Mouse (Mus musculus): ENCODE results near the gene Thumpd2. TPM values are rescaled to one million over a fixed set of nuclear protein-coding genes. Genes with fewer than 3 reads are reported as not detected.

Gene Thumpd2
- total RNA-seq, 2 experiments from 2014 or later, result 4.8 to 6.1 TPM

DNA sequence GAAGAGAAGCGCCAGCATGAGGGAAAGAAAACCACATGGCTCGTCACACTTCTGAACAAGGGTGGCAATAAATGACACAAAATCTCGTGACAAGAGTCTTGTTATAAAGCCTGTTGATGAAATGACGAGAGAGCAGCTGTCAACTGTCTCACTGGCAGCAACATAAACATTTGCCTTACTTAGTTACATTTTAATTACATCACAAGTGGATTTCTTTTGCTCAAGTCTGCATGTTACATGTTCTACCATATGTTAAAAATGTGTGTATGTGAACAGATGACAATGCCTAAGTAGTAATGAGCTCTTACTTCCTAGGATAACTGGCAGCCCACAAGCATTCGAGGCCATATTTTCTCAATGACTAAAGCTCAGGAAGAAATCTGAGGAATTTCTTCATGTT, 29.5 kb downstream of the Thumpd2 start:
- no peak for DNase-seq (ENCODE audit: low spot score in 2 of 2)

DNA sequence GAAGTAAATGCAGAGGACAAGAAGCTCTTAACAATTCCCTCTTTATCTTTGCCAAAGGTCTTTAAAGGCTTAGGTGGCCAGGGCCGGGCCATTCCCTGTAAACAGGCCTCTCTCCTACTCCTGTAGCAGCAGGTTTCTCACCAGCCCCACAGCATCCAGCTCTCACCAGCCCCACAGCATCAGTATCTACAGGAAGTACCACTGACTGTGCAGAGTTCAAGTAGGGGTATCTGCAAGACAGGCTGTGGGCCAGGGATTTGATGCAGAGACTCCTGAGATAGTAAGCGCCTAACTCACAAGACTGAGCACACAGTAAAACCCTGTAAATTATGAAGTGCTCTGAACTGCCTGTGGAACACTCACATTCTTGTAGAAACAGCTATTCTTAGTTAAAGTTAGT, 31.9 kb downstream of the Thumpd2 start:
- DNase-seq (ENCODE audit: low spot score in 2 of 2), result no peak

DNA sequence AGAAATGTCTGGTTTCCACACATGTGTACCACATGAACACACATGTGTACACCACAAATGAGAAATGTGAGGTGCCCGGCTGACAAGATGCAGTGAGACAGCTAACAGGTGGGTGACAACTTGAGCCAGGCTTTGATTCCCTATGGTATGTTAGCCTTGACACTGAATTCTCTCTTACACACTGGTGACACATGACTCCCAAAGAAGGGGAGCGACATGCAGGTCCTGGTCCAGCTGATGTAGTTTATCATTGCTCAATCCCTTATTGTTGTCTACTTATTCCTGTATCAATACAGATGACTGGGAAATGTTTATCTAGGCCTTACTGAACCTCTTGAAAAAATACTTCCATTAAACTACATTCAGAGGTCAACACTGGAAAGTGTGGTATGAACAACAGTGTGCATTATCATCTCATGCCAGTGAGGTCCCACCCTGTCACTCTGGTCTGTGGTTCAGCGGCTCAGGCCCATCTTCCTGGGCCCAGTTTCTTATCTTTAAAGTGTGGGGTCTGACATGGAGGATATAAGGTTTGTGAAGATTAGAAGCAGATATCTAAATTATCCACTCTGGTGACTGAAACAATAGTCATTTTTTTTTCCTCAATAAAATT, 32.9 kb downstream of the Thumpd2 start:
- DNase-seq (ENCODE audit: low spot score in 2 of 2), result no peak

DNA sequence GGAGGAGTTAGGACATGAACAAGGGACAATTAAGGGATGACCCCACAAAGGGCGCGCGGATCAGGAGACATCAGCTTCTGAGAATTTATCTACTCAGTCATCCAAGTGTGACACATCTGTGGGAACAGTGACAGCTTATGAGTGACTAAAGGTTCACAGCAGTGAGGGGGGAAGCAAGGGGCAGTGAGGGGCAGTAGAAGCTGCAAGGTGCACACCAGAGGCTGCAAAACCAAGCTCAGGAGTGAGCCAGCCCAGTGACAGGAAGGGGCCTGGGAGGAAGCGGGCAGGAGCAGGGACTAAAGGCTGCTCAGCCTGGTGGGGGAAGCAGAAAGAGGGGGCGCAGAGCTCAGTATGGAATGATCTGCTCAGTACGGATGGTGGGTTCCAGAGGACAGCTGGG, 37.6 kb downstream of the Thumpd2 start:
- no peak for DNase-seq (ENCODE audit: low spot score in 2 of 2)

DNA sequence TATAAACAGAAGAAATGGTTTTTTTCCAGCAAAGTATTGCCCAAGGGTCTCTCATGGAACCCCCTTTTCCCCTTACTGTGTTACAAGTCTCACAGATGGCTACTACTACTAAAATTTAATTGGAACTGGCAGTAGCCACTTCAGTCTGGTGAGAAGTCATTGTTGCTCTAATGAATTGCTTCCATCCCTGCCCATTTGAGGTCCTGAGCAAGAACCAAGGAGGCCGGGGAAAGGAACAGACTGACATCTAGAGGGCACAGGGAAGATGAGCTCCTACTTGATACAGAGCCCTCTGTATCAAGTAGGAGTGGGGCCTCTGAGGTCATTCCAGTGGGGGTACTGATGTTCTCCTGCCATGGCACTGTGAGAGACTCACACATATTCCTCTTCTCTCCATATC, 47.8 kb downstream of the Thumpd2 start:
- no peak for DNase-seq (ENCODE audit: low spot score in 2 of 2)

DNA sequence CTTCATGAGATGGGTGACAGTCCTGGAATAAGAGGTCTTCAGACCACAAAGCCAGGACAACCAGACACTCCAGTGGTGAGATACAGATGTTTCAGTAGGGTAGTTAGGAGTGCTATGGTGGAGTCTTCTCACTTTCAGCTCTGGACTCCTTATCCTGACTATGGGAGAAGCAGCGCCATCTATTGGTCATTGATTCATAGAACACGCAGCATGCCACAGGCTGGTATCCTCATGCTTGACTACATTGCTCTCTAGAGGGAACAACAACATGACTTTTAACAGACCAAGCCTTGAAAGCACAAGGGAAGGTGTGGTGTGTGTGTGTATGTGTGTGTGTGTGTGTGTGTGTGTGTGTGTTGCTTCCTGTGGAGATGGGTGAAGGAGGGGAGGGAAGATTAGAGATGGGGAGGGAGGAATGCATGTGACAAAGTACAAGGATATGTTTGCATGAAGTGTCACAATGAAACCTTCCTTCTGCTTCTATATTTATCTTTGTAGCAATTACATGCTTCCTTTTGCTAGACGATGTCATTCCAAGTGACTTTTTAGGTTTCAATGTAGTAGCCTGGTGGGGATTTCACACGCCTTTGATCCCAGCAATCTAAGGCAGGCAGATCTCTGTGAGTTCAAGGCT, 49.0 kb downstream of the Thumpd2 start:
- peak; percentile 31 to 79 for DNase-seq (ENCODE audit: low spot score in 2 of 2)

DNA sequence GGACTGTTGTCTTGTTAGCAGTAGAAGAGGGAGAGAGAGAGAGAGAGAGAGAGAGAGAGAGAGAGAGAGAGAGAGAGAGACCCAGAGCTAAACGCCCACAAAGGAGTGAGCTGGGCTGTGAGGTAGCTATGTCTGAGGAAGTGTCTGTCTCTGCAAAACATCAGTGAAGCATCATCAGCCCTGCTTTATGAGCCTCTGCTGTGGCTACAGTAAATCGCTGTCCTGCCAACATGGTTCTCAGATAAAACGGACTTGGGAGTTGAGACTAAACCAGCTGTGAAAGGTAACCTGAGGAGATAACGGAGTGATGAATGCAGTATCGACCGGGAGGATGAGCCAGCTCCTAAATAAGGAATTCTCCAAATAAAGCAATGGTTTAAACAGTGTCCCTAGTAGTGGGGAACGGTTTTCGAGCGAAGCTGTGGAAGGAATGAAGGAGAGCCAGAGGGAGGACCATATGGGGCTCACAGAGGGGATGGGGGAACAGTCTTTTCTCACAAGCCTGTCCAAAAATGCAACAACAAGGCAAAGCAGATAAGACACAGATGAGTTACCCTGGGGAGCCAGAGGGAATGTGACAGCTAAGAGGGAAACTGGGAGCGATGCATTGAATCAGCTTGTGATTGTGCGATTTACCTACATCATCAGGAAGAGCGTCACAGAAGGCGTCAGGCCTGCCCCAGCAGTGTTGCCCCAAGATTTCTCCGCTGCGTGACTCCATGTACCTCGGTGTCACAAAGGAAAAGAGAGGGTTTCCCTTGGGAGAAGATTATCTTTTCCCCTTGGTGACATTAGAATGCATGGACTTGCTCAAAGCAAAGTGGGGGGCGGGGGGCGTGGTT, 53.8 kb downstream of the Thumpd2 start:
- DNase-seq (ENCODE audit: low spot score in 2 of 2), result peak; percentile 39 to 53

DNA sequence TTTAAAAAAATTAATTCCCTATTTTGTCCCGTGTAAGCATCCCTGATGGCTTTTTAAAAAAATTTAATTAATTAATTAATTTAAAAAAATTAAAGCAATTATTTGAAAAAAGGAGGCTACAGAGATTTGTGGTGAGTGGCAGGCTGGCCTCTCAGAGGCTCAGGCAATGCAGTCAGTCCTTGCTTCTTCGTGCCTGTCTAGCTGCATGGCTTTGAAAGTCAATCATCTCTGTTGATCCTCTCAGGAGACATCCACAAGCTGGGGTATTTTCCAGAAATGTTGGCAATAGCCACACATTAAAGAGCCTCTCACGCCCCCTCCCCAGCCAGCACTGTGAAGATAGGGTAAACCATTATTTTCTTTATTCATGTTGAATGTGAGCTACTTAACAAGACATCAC, 54.7 kb downstream of the Thumpd2 start:
- no peak for DNase-seq (ENCODE audit: low spot score in 2 of 2)

DNA sequence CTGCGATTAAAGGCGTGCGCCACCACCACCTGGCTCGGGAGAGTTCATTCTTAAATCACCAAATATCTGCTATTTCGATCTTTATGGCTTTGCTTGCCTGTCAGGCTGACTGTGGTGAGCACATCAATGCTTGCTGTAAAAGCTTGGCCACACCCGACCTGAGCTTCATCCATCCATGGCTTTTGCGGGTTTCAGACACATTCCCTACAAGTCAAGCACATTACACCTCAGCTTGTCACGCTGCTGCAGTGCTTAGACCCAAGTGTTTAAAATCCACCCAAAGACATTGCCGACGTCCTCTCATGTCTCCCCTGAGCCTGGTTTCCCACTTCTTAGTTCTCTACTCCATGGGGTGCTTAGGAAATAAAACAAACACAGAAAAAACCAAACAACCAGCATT, 55.8 kb downstream of the Thumpd2 start:
- no peak for DNase-seq (ENCODE audit: low spot score in 2 of 2)

DNA sequence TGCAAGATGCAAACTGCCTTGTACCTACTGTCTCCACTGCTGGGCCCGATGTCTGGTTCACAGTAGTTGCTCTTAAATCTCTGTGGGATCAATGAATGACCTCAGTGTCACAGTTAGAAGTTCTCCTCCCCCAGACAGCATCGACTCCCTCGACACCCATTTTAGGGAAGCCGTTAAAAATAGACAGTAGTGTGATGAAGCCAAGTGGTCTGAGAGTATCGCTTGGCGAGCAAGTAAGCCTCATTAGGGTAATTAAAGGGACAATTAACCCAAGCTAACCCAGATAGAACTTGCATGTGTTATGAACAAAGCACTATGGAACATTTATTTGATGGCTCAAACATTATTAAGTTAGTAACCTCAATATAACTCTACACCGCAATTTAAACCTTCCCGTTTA, 59.6 kb downstream of the Thumpd2 start:
- no peak for DNase-seq (ENCODE audit: low spot score in 2 of 2)

DNA sequence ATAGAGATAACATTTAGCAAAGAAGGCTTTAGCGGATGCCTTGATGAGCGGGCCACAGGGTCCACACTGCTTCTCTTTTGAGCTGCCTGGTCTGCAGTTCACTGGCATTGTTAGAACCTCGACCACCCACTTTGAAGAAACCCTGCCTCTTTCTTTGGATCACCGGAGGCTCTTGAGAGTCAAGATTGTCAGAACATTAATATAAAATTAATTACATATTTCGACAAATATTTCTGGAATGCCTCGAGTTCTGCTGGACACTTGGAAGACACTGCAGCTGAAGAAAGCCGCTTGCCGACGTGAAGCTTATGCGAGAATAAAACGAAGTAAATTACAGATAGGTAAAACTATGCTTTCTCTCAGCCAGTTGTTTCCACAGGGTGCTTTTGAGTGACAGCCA, 60.4 kb downstream of the Thumpd2 start:
- DNase-seq (ENCODE audit: low spot score in 2 of 2), result no peak

DNA sequence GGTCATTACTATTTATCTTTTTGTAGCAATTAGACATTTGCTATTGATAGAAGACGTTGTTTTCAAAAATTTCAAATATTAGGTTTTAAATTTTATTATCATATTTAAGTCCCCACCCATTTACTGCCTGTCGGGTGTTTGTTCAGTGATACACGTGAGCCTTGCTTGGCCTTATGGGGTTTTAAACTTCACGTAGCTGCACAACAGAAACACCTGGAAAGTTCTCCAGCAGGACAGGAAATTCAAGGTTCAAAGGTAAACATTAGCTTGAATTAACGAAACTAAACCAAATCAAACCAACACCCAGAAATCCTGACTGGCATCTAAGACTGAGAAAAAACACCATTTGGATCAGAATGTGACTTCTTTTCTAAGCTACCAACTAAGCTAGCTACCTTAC, 62.8 kb downstream of the Thumpd2 start:
- no peak for DNase-seq (ENCODE audit: low spot score in 2 of 2)

DNA sequence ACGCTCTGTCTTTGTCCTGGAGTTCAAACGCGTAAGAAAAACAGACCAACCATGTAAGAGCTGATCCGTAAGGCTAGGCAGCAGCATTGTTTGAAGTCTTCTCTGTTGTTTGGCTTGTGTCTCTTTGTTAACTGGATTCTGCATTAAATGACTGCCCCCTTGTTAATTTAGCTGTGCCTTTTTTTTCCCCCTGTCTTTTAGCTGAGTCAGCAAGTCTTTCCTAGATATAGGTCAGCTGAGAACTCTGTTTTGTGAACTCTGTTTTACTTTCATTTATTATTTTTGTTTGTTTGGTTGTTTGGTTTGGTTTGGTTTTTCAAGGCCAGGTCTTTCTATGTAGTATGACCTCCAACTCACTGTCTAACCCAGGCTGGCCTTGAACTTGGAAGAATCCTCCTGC, 63.2 kb downstream of the Thumpd2 start:
- DNase-seq (ENCODE audit: low spot score in 2 of 2), result no peak

DNA sequence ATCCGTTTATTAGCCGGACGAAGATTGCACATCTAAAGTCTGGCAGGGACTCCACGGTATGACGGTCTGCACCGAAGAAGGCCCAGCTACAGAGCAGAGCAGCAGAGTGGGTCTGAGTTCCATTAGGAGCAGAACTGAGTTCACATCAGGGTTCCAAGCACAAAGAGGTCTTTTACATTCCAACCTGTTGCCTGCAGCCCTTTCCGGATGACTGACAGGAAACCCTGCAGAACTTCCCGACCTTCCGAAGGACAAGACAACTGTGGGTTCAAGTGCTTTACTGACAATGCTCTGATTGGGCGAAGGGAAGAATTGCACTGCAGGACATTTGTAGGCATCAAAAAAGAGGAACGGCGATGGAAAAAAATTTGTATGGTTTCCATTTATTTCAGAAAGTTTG, 63.9 kb downstream of the Thumpd2 start:
- no peak for DNase-seq (ENCODE audit: low spot score in 2 of 2)

DNA sequence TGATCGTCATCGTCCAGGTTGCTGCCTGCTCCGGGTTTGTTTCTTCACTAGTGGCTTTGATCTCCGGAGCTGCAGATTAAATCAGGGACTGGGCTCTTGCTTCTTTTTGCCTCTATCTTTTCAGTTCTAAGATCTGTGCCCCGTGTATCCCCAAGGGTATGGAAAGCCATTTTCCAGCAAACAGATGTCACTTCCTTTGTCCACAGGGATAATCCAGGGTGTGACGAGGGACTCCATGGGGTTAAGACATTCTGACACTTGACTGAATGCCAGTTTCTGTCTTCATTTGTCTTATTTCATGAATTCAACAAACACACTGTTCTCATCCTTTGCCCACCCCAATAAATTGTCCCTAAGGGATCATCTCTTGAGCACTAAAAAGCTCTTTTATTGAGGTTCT, 65.9 kb downstream of the Thumpd2 start:
- no peak for DNase-seq (ENCODE audit: low spot score in 2 of 2)

DNA sequence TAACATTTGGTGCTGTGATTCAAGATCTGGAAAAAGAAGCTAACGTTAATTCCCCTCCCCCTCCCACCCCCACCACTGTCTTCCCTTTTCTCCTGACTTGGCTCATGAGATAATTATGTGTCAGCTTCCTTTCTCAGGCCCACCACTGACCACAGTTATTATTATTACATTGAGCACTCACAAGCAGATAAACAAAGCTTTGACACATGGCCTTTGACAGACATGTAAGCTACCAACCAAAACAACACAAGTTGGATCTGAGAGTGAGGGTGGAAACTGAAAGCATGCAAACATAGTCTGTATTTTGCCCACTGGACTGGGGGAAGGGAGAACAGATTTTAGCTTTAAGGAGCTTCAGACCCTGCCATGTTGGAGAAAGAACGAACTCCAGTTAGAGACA, 67.7 kb downstream of the Thumpd2 start:
- no peak for DNase-seq (ENCODE audit: low spot score in 2 of 2)

DNA sequence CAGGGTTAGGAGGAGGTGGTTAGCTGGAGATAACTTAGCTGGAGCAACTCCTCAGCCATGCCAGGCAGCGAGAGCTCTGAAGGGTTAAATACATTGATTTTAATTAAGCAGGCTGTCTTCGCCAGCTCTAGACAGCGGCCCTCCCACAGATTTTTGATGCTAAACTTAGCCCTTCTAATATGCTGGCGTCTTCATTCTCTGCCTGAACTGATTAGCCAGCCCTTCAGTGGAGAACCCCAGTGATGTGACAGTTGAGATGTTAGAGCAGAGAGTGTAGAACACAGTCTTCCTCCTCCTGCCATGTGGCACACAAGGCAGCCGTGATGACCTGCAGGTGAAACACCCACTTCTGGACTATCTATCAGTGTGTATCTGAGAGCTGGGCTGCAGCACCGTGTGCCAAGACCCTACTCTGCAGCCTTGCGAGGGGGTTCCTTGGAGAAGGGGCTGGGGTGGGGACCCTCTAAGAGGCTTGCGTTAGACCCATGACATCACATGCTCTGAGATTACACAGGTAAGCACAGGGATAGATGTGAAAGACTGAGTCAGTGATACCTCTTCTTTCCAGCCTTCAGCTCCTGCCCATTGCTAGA, 73.3 kb downstream of the Thumpd2 start:
- DNase-seq (ENCODE audit: low spot score in 2 of 2), result no peak

DNA sequence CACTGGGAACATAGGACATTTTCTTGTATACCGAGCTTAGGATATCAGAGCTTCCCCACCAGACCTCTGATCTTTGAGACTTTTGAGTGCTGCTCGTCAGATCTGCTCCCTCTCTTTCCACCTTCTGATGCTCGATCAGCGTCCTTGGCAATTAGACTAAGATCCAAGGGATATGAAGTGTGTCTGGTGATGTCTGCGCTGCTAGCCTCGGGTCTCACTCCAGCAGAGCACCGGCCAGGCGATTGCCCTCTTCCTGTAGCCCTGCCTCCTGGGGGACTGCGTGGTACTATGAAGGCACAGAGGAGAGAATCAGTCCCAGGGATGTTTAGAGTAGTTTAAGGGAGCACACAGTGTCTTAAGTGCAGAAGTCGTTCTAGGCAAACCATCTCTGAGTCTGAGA, 81.9 kb downstream of the Thumpd2 start:
- no peak for DNase-seq (ENCODE audit: low spot score in 2 of 2)

DNA sequence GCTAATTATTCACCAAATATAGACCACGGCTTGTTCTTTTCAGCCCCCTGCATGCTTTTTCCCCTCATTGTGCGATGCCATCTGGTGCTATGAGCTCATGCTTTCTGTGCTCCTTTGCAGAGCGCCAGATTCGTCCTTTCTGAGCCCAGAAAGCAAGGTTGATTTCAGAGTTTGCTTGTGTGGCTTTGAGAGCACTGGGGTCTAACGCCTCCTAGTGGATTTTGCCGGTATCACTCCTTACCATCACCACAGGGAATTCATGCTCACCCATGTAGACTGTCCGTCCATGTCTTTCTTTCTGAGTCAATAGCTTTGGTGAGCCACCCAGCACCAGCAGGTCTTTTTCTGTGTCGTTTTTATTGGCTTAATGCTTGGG, 82.5 kb downstream of the Thumpd2 start:
- peak; percentile 89 to 96 for DNase-seq (ENCODE audit: low spot score in 2 of 2)

DNA sequence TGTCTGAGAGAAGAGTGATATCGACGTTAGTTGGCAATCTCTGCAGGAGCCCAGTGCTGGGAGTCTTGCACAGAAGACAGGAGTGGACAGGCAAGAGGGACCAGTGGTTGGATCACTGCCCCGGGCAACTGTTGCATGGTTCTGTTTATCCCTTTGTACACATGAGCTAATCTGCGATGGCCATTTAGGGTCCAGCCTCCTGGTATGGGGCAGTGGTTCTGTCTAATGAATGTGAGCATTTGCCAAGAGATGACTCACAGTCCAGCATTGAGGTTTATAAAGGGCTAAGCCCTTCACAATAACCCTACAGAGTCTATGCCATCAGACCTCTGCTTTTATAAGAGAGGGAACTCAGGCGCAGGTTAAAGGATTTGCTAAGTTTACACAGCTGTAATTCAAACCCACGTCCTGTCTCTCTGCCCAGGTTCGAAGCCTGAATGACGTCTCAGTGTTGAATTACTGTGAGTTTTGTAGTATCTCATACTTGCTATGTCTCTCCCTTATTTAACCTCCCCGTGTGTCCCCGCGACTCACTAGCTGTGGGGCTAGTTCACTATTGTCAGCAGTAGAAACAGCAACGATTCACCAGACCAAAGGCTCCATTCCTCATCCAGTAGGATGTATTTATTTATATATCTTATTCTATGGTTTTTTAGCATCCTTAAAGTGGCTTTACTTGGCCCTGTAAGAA, 83.0 kb downstream of the Thumpd2 start:
- DNase-seq (ENCODE audit: low spot score in 2 of 2), result peak in 1 of 2 experiments; percentile 29

DNA sequence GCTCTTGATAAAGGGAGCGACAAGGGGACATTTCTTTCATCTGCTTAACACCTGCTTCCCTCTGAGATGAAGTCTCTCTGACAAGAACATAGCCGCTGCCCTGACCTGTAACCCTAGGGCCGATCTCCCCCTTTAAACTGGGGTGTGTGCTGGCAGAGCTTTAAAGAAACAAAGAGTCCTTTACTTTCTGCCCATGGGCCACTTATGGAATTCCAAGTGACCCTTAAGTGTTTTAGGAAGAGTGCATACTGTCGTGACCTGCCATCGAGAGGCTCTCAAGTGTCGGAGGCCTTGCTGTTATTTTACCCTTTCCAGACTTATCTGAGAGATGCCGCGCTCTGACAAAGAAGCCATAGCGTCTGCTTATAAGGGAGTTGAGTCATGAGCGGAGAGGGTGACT, 84.8 kb downstream of the Thumpd2 start:
- DNase-seq (ENCODE audit: low spot score in 2 of 2), result no peak

DNA sequence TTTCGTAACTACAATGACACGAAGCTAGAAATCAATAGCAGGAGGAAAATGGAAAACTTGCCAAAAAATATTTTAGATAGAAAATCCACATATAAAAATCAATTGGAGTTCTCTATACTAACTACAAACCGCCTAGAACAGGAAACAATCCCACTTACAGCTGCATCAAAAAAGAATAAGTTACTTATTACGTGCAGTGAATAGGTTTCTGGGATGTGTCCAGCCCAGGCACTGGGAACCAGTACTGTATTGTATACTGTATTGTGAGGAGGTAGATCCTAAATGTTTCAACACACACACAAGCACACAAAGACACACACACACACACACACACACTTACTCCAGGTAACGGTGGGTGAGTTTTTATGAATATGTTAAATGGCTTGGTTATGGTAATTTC, 87.6 kb downstream of the Thumpd2 start:
- DNase-seq (ENCODE audit: low spot score in 2 of 2), result no peak

All from layer of hippocampus, postnatal 14 days (tissue).